Mouse (Mus musculus) E14TG2a.4 (cell line): ENCODE results near the gene Sh3gl2.

Experiments used
- H3K27me3 ChIP-seq: 2 replicates; pipeline ENCODE4 v1.6.1; 2014; ENCODE audit warnings: low read length, control low read depth; ENCODE audit not compliant: insufficient read depth
- H3K36me3 ChIP-seq: 2 replicates; pipeline ENCODE4 v1.6.1; 2014; ENCODE audit warnings: low read length, control low read depth; ENCODE audit not compliant: insufficient read depth
- H3K4me1 ChIP-seq: replicated peaks from 2 replicates; pipeline ENCODE4 v1.6.1; 2014; ENCODE audit warnings: low read depth, low read length, control low read depth
- H3K4me3 ChIP-seq: replicated peaks from 2 replicates; pipeline ENCODE4 v1.5.1; 2014; ENCODE audit warnings: mild to moderate bottlenecking, low read length
- H3K9me3 ChIP-seq: 2 replicates; pipeline ENCODE4 v1.6.1; 2014; ENCODE audit warnings: low read length, control low read depth
- CTCF ChIP-seq: conservative IDR thresholded peaks from 2 replicates; pipeline ENCODE4 v1.5.1; 2014; ENCODE audit warnings: low read length
- NANOG ChIP-seq: IDR thresholded peaks from 2 replicates; pipeline ENCODE4 v1.6.1; 2014; ENCODE audit warnings: borderline replicate concordance, low read length, mixed read lengths
- POU5F1 ChIP-seq: IDR thresholded peaks from 2 replicates; pipeline ENCODE4 v1.6.1; 2014; ENCODE audit warnings: low read length, borderline replicate concordance

Sh3gl2 gene

DNA sequence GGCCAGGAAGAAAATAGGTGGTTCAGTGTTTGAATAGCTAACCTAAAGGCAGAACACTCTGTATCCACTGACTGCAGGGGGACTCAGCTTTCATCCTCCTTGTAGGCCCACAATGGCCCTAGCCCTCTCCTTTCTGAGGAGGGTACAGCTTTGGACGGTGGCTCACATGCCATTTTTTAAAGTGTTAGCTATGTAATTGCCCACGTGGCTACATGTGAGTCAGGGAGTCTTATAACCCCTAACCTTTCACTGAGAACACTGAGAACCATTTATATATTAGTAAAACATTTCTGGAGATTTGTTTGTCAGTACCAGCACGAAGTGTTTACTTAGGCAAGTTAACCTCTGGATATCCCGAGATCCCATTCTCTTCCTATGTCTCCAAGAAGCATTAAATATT lies 12.1 kb downstream of the Sh3gl2 start:
- Histone ChIP-seq H3K36me3 (peaks cover 26% of the 10 kb centered on the region), H3K9me3 (peaks cover 20% of the 10 kb centered on the region), H3K4me1 (peaks cover 39% of the 10 kb centered on the region), H3K4me3 (no peak overlapping the region), H3K27me3 (no peaks in the 10 kb centered on the region)
- TF ChIP-seq POU5F1 (no peak), NANOG (no peak), CTCF (no peak)

GRCm38 (mm10) chr4:85222716-85223115 lies 17.8 kb downstream of the Sh3gl2 start:
- H3K4me3 ChIP-seq: no peak overlapping the region
- peaks cover 51% of the 10 kb centered on the region for H3K9me3 ChIP-seq
- H3K4me1 ChIP-seq: 0 out of 2 replicates have a peak, but pooled peaks cover 5% of the 10 kb centered on the region
- peaks cover 36% of the 10 kb centered on the region for H3K36me3 ChIP-seq
- TF ChIP-seq POU5F1 (no peak), CTCF (no peak), NANOG (no peak)
- H3K27me3 ChIP-seq: no peaks in the 10 kb centered on the region

DNA sequence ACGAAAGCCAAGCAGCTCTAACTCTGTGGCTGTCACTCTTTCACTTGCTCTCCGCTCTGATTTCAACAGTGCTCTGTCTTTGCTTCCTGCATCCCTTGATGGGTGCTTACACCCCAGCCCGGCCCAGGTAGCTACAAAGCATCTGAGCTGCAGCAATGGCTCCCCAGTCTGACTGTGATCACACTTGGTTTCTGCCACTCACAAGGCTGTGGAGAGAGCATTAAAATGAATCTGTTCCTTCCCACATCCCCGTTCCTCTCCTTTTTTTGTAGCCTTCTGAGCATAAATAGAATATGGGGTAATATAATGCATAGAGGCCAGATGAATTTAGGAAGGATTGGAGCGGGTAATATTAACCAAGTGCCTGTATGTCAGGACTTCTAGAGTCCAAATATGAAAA lies 21.8 kb downstream of the Sh3gl2 start:
- 0 out of 2 replicates have a peak, but pooled peaks cover 5% of the 10 kb centered on the region for H3K4me1 ChIP-seq
- no peaks in the 10 kb centered on the region for H3K27me3 ChIP-seq
- peaks cover 26% of the 10 kb centered on the region for H3K36me3 ChIP-seq
- peaks cover 34% of the 10 kb centered on the region for H3K9me3 ChIP-seq
- no peak overlapping the region for H3K4me3 ChIP-seq
- no peak for TF ChIP-seq NANOG
- TF ChIP-seq POU5F1: no peak
- no peak for TF ChIP-seq CTCF

GRCm38 (mm10) chr4:85227664-85228588 lies 23.0 kb downstream of the Sh3gl2 start:
- Histone ChIP-seq H3K9me3 (peaks cover 22% of the 10 kb centered on the region), H3K36me3 (peaks cover 25% of the 10 kb centered on the region), H3K4me1 (peaks cover 11% of the 10 kb centered on the region), H3K27me3 (no peaks in the 10 kb centered on the region), H3K4me3 (no peak overlapping the region)
- TF ChIP-seq CTCF (no peak), POU5F1 (no peak), NANOG (no peak)

DNA sequence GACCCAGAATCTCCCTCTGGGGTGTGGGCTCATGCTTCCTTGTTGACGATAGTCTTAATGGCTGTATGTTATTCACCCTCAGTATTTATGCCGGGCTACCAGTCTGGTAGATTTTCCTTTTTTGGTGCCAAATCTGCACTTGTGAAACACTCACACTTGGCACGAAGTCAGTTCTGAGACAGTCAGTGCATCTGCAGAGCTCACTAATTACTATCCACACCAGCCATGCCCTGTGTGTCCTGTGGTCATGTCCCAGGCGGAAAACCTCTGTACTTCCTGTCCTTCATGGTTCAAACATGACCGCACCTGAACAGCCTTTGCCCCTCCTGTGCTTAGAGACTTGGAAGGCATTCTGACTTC lies 23.6 kb downstream of the Sh3gl2 start:
- no peak for TF ChIP-seq CTCF
- no peak for TF ChIP-seq POU5F1
- no peak for TF ChIP-seq NANOG

GRCm38 (mm10) chr4:85232386-85233381 lies 27.8 kb downstream of the Sh3gl2 start:
- Histone ChIP-seq H3K36me3 (peaks cover 4% of the 10 kb centered on the region; the same call in 1 of the 2 replicates), H3K4me3 (no peak overlapping the region), H3K27me3 (no peaks in the 10 kb centered on the region), H3K4me1 (peaks cover 13% of the 10 kb centered on the region), H3K9me3 (no peaks in the 10 kb centered on the region)
- no peak for TF ChIP-seq POU5F1
- no peak for TF ChIP-seq CTCF
- no peak for TF ChIP-seq NANOG

More for the DNA sequence above, 23.6 kb downstream of the Sh3gl2 start:
- peaks cover 16% of the 10 kb centered on the region for H3K9me3 ChIP-seq
- H3K4me3 ChIP-seq: no peak overlapping the region
- peaks cover 21% of the 10 kb centered on the region for H3K36me3 ChIP-seq
- H3K27me3 ChIP-seq: no peaks in the 10 kb centered on the region
- H3K4me1 ChIP-seq: peaks cover 15% of the 10 kb centered on the region

- Histone ChIP-seq H3K4me3 (no peak overlapping the region), H3K9me3 (no peaks in the 10 kb centered on the region), H3K36me3 (no peaks in the 10 kb centered on the region), H3K4me1 (no peaks in the 10 kb centered on the region), H3K27me3 (no peaks in the 10 kb centered on the region)
- TF ChIP-seq CTCF (no peak), POU5F1 (no peak), NANOG (no peak)
Observed at GRCm38 (mm10) chr4:85241675-85242074, 36.7 kb downstream of the Sh3gl2 start.

DNA sequence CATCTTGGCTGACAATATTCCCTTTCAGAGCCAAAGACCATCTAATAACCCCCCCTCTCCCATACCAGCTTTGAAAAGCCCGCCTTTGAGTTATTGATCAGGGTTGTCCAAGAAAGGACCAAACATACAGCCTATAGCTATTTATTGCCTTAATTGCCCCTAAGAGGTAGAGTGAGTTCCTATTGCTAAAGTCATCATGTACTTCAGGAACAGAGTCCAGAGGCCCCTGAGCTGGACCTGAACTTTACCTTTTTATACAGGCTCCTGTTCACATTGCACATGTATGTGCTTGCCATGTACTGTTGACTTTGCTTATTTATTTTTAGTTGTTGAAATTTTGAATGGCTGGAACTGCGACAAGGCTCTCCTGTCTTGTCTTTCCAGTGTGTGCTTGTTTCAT lies 37.6 kb downstream of the Sh3gl2 start:
- Histone ChIP-seq H3K9me3 (no peaks in the 10 kb centered on the region), H3K4me1 (no peaks in the 10 kb centered on the region), H3K4me3 (no peak overlapping the region), H3K36me3 (no peaks in the 10 kb centered on the region), H3K27me3 (no peaks in the 10 kb centered on the region)
- TF ChIP-seq CTCF (no peak), POU5F1 (no peak), NANOG (no peak)
